ENCODE assay signal across 8 mouse cellular contexts in genomic region chr7:27285698-27286066, GRCm38 (mm10). TPM values are rescaled to one million over a fixed set of nuclear protein-coding genes. Genes with fewer than 3 reads are reported as not detected.
A peak's percentile ranks its signal among the peaks of the same experiment; 100 is the strongest.
DNase-seq lines count a peak whose midpoint lies in the region; ATAC-seq and TF ChIP-seq lines count a peak whose summit lies in the region.

No protein-coding gene starts in this region.

- peak; percentile 82 for ATAC-seq in forebrain, postnatal 0 days
- ATAC-seq in hindbrain, embryonic 12.5 days (ENCODE audit: low FRiP score), result peak; percentile 67

- H3K9me3 ChIP-seq in forebrain, postnatal 0 days (ENCODE audit: low read length), result no peaks in the 10 kb centered on the region
- no peaks in the 10 kb centered on the region for H3K9me3 ChIP-seq in hindbrain, embryonic 12.5 days (replicated peaks)

- H3K4me3 ChIP-seq in forebrain, postnatal 0 days (ENCODE audit: low read depth, low read length), result peak overlapping the region; percentile 19; the same call in 1 of the 2 replicates
- H3K4me3 ChIP-seq in hindbrain, embryonic 12.5 days, result no peak overlapping the region

- WGBS in forebrain, postnatal 0 days, result 5% methylated on average over 8 of the region's 8 CpGs
- 5% methylated on average over 8 of the region's 8 CpGs for WGBS in hindbrain, embryonic 12.5 days

- H3K4me2 ChIP-seq in forebrain, postnatal 0 days (ENCODE audit: low read depth), result peak overlapping the region; percentile 42
- peak overlapping the region; percentile 25; the same call in 1 of the 2 replicates for H3K4me2 ChIP-seq in hindbrain, embryonic 12.5 days (replicated peaks)

- peak overlapping the region; percentile 47; the same call in 1 of the 2 replicates for H3K9ac ChIP-seq in forebrain, postnatal 0 days
- no peak overlapping the region for H3K9ac ChIP-seq in hindbrain, embryonic 12.5 days

- TF ChIP-seq CTCF in forebrain, postnatal 0 days (IDR thresholded peaks at IDR 0.05; ENCODE audit: low read depth), result peak; percentile 86

- DNase-seq in ovary, adult 18-20 months (ENCODE audit: low spot score), result peak; percentile 38
- DNase-seq in ovary, postnatal 10 days (ENCODE audit: low spot score), result no peak
- peak; percentile 40 for DNase-seq in c-Kit-positive CD71-positive TER-119-positive erythroid progenitor cells, embryonic 14.5 days (ENCODE audit: low spot score)
- peak; percentile 80 for DNase-seq in forebrain, postnatal 0 days
- DNase-seq in layer of hippocampus, adult 9-11 months, result peak; percentile 63
- peak; percentile 66 to 82 for DNase-seq in lung, postnatal 4 days
- peak; percentile 72 for DNase-seq in right cerebral cortex, postnatal 14 days

- H3K36me3 ChIP-seq in forebrain, postnatal 0 days (ENCODE audit: insufficient read depth), result peaks cover 19% of the 10 kb centered on the region
- H3K36me3 ChIP-seq in hindbrain, embryonic 12.5 days, result peaks cover 21% of the 10 kb centered on the region

- no peak overlapping the region for H3K27ac ChIP-seq in forebrain, postnatal 0 days (ENCODE audit: low read depth, low read length)
- H3K27ac ChIP-seq in hindbrain, embryonic 12.5 days, result no peak overlapping the region

- peaks cover 6% of the 10 kb centered on the region for H3K4me1 ChIP-seq in forebrain, postnatal 0 days (ENCODE audit: insufficient read depth)
- no peaks in the 10 kb centered on the region for H3K4me1 ChIP-seq in hindbrain, embryonic 12.5 days

- H3K27me3 ChIP-seq in forebrain, postnatal 0 days (ENCODE audit: insufficient read depth, low read length), result no peaks in the 10 kb centered on the region
- H3K27me3 ChIP-seq in hindbrain, embryonic 12.5 days, result peaks cover 7% of the 10 kb centered on the region; the same call in 1 of the 2 replicates

RNA-seq across cellular contexts. Expression of gene Numbl, which starts 27.4 kb away (rescaled TPM):
- total RNA-seq in forebrain, postnatal 0 days (2014; rRNA removed), result 81.6 and 86.4 TPM in 2 replicates
- 47.5 and 51.7 TPM in 2 replicates for polyA plus RNA-seq in forebrain, postnatal 0 days (2015; fragmentation: Nextera tagmentation; extraction: Ambion mirVana)
- 60.2 and 63.0 TPM in 2 replicates for polyA plus RNA-seq in hindbrain, embryonic 12.5 days (2016; fragmentation: Nextera tagmentation; extraction: Ambion mirVana)

RNA-seq across cellular contexts. Expression of gene Ltbp4, which starts 51.8 kb away (rescaled TPM):
- 13.4 and 26.7 TPM in 2 replicates for total RNA-seq in forebrain, postnatal 0 days (2014; rRNA removed)
- polyA plus RNA-seq in forebrain, postnatal 0 days (2015; fragmentation: Nextera tagmentation; extraction: Ambion mirVana), result 8.3 and 11.7 TPM in 2 replicates
- 8.7 and 8.9 TPM in 2 replicates for polyA plus RNA-seq in hindbrain, embryonic 12.5 days (2016; fragmentation: Nextera tagmentation; extraction: Ambion mirVana)

RNA-seq across cellular contexts. Expression of gene Coq8b, which starts 52.9 kb away (rescaled TPM):
- 25.0 and 26.3 TPM in 2 replicates for total RNA-seq in forebrain, postnatal 0 days (2014; rRNA removed)
- polyA plus RNA-seq in forebrain, postnatal 0 days (2015; fragmentation: Nextera tagmentation; extraction: Ambion mirVana), result 16.5 and 19.1 TPM in 2 replicates
- 23.2 and 24.3 TPM in 2 replicates for polyA plus RNA-seq in hindbrain, embryonic 12.5 days (2016; fragmentation: Nextera tagmentation; extraction: Ambion mirVana)

RNA-seq across cellular contexts. Expression of gene Itpkc, which starts 57.2 kb away (rescaled TPM):
- 13.6 and 17.6 TPM in 2 replicates for total RNA-seq in forebrain, postnatal 0 days (2014; rRNA removed)
- 4.0 and 4.4 TPM in 2 replicates for polyA plus RNA-seq in forebrain, postnatal 0 days (2015; fragmentation: Nextera tagmentation; extraction: Ambion mirVana)
- polyA plus RNA-seq in hindbrain, embryonic 12.5 days (2016; fragmentation: Nextera tagmentation; extraction: Ambion mirVana), result 10.2 and 10.7 TPM in 2 replicates
